Mouse (Mus musculus): ENCODE measurements at regions not wholly inside any gene's neighbourhood (a gene's known extent, or its start where the extent isn't known, plus 50 kb on each side); places are given as distances from the start of the nearest gene placed in this dataset.
"Not testable (repeated sequence)": the region's sequence is repeated elsewhere in the genome, so short reads cannot be mapped to it uniquely, and the experiment has no call there.

GRCm38 (mm10) chr8:15670722-15671121 is 624.8 kb upstream of the BB014433 start:
- DNase-seq (ENCODE audit: low read depth) = no peak

DNA sequence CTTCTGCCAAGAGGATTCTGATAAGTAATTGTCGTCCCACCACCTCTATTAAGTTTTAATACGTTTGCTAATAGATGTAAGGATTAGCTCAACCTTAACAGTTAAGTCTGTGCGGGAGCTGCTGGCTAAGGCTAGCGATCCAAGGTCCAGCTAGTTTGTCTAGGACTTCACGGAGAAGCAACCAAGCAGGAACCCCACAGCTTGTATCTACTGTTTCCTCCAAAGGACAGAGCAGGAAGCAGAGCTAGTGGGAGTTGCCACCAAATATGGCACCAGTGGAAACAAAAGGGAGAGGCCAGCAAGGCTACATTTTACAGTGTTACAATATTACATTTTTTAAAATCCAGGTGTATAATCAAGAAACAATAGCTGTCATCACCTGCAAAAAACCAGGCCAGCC is 624.4 kb upstream of the BB014433 start:
- no peak for DNase-seq (ENCODE audit: low read depth)

GRCm38 (mm10) chr8:15669515-15669914 is 623.6 kb upstream of the BB014433 start:
- no peak for DNase-seq (ENCODE audit: low read depth)

- DNase-seq (ENCODE audit: low read depth) = no peak
Measured at GRCm38 (mm10) chr8:15660602-15661001, 614.7 kb upstream of the BB014433 start.

GRCm38 (mm10) chr8:15634769-15635366 is 589.0 kb upstream of the BB014433 start:
- DNase-seq (ENCODE audit: low read depth) = no peak

DNA sequence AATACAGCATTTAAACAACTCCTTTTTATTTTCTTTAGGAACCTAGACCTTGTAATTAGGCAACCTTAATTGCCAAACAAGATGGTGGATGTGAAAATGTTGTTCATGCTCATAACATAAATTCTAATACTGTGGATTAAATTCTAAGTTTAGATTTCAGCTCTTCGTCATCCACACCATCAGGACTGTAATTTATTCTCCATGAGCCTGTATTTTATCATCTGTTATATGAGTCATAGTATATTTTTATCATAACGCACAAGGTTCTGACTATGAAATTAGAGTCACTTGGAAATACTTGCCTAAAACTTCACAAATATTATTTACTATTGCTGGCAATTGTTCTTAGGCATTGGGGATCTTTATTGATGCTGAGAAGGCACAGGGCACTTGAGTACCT is 582.7 kb upstream of the BB014433 start:
- DNase-seq (ENCODE audit: low read depth) = no peak

DNA sequence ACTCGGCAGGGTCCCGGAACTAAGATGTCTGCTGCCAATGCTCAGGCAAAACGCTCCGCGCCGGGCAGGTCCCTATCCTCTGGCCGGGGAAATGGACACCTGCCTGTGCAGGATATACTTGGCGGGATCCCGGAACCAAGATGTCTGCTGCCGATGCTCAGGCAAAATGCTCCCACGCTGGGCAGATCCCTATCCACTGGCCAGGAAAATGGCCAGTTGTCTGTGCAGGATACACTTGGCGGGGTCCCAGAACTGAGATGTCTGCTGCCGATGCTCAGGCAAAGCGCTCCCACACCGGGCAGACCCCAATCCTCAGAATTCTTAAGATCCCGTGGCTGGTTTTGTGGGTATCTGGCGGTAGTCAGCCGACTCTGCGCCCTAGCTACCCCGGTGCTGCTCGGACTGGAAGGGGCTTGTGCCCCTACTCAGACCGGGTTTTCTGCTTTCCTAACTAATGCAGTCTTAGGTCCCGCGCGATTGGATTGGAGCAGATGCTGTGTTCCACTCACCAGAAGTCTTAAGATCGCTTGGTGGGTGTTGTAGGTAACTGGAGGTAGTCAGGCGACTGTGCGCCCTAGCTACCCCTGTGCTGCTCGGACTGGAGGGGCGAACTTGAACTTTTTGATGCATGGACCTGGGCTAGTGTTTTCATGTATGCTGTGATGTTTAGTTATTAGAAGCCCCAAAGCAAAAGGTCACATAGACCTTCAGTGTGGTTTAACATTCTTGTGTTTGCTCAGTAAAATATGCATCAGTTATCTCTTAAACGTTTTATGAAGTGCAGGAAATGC is 577.9 kb upstream of the BB014433 start:
- DNase-seq (ENCODE audit: low read depth) = not testable (repeated sequence)

GRCm38 (mm10) chr8:15610217-15610616 is 564.3 kb upstream of the BB014433 start:
- no peak for DNase-seq (ENCODE audit: low read depth)

DNA sequence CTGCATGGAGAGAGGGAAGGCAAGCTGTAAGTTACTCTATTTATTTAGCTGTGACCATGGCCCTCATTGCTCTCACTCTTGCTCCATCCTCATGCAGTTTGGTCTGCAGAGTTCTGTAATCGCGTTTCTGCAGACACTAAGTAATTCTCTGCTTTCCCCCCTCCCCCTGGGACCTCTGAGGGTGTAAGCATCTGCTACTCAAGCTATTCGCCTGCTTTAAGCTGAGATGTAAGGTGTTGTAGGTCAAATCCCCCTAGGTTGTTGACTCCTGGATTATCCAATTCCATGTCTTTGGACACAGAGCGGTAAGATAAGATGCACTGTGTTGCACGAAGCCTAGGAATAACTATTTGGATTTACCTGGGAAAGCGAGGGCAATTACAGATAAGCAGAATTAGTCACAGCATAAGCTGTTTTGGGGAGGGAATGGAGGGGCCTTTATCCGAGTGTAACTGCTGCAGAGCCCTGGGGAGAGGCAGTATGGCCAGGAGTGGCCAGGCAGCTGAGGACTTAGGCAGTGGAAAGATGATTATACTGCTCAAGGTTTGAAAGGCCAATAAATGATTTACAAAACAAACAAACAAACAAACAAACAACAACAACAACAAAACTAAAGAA is 561.8 kb upstream of the BB014433 start:
- no peak for DNase-seq (ENCODE audit: low read depth)

DNA sequence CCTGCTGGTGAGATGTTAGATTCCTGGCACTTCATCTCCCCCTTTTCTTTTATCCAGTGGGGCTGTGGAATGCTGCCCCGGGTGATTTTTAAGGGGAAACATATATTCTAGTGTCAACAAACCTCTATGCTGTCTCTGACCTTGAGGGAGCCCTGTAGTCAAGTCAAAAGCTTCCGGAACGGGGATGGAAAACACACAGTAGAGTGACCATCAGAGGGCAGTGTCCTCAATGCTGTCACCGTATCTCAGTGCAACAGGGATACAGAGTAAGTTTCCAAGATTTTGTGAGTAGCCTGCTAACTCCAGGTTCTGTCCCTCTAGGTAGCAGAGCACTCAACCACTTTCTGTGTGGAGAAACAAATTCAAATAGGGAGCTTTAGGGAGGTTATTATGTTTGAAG is 555.7 kb upstream of the BB014433 start:
- no peak for DNase-seq (ENCODE audit: low read depth)

- no peak for DNase-seq (ENCODE audit: low read depth)
Measured at GRCm38 (mm10) chr8:15593106-15593505, 547.2 kb upstream of the BB014433 start.

GRCm38 (mm10) chr8:15583782-15584181 is 537.9 kb upstream of the BB014433 start:
- no peak for DNase-seq (ENCODE audit: low read depth)

GRCm38 (mm10) chr8:15570091-15570490 is 524.2 kb upstream of the BB014433 start:
- DNase-seq (ENCODE audit: low read depth) = no peak

DNA sequence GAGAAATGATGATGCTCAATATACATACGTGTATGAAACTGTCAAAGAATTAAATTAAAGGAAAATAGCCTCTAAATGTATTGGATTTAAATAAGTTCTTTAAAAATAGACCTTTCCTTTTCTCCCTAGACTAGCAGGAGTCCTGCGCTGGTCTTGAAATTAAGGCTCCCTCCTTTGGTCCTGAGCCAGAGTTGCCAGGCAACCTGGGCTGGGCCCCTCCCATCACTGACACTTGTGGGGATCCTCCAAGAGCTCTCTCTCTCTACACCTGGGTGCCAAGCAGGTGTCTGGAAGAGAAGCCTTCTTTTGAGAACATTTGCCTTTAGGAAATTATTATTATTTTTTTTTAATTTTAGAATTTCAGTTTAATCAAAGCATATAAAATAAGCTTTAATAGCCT is 521.9 kb upstream of the BB014433 start:
- DNase-seq (ENCODE audit: low read depth) = no peak

- DNase-seq (ENCODE audit: low read depth) = no peak
Measured at GRCm38 (mm10) chr8:15562310-15563296, 516.7 kb upstream of the BB014433 start.

DNA sequence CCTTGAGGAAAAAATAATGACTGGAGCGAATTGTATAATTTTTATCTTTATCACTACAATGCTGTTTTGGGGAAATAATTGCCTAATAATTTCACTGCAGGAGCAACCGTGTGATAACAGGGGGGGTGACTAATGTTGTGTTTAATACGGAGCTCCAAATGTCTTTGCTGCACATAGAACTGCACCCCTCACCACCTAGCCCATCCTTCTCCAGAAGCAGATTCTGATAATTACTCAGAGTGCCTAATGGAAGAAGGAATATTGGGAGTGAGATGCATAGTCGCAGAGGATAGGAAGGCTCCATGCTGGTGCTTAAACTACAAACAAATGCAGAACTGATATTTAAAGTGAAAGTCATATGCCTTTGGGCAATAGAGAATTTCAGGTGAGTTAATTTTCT is 486.1 kb upstream of the BB014433 start:
- DNase-seq (ENCODE audit: low read depth) = no peak

- DNase-seq (ENCODE audit: low read depth) = no peak
Measured at GRCm38 (mm10) chr8:15525461-15525860, 479.6 kb upstream of the BB014433 start.

- not testable (repeated sequence) for DNase-seq (ENCODE audit: low read depth)
Measured at GRCm38 (mm10) chr8:15519896-15520295, 474.0 kb upstream of the BB014433 start.

DNA sequence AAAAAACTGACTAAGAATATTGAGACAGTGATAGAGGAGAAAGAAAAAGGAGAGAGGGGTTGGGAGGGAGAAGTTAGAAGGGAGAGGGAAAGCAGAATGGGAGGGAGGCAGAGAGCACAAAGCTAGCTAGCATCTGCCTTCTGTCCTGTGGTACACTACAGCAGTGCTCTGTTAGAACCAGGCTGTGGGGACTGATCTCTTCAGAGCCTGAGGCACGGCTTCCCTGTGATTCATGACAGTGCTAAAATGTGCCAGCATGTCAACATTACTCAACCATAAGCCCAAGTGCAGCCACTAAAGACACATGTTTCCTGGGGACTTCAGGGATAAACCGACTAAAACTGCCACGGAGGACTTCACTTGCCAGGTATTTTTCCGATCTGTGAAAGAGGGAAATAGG is 455.1 kb upstream of the BB014433 start:
- no peak for DNase-seq (ENCODE audit: low read depth)

- no peak for DNase-seq (ENCODE audit: low read depth)
Measured at GRCm38 (mm10) chr8:15497566-15497965, 451.7 kb upstream of the BB014433 start.

GRCm38 (mm10) chr8:15496248-15496647 is 450.4 kb upstream of the BB014433 start:
- DNase-seq (ENCODE audit: low read depth) = no peak

DNA sequence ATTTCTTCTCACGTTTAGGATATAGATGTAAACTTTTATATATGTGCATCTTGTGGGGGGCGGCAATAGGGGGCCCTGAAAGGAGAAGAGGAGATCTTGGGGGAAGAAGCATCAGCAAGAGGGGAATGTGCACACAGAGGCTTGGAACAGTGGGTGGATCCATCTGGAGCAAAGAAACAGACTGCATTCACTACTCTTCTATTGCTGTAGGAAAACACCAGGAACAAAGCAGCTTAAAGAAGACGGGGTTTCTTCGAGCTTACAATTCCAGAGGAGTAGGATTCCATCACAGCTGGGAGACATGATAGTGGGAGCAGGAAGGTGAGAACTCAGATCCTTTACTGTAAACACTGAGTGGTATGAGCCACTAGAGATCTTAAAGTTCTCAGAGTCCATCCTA is 444.9 kb upstream of the BB014433 start:
- no peak for DNase-seq (ENCODE audit: low read depth)

All from induced T-regulatory cell, adult 2 months (primary cell).